In genomic region chr12:61081289-61081688, GRCm38 (mm10) we compare ENCODE assay signal across 28 mouse cellular contexts.
"Had no signal": no experiment of that assay in that cellular context is flagged by ENCODE, and none has a peak within 500 bp of the region (broad histone marks: within the 10 kb centered on the region; RNA-seq: fewer than 3 reads in every experiment).

No protein-coding gene starts in this region.

- H3K27ac ChIP-seq: gastrocnemius, adult 2 months; heart, embryonic 10.5 days; hindbrain, embryonic 10.5 days; hindbrain, embryonic 12.5 days; hindbrain, embryonic 14.5 days; intestine, embryonic 15.5 days; kidney, embryonic 15.5 days; kidney, postnatal 0 days; left cerebral cortex, adult 2 months; limb, embryonic 10.5 days; limb, embryonic 12.5 days; liver, embryonic 13.5 days had no signal

- H3K4me1 ChIP-seq: heart, embryonic 10.5 days; heart, embryonic 12.5 days; hindbrain, embryonic 10.5 days; hindbrain, embryonic 12.5 days; intestine, embryonic 15.5 days; kidney, embryonic 15.5 days; limb, embryonic 10.5 days; limb, embryonic 12.5 days; liver, embryonic 13.5 days had no signal

- H3K36me3 ChIP-seq: heart, embryonic 10.5 days; heart, embryonic 12.5 days; hindbrain, embryonic 10.5 days; hindbrain, embryonic 12.5 days; intestine, embryonic 15.5 days; kidney, embryonic 15.5 days; limb, embryonic 10.5 days; limb, embryonic 12.5 days; liver, embryonic 13.5 days had no signal

- H3K4me3 ChIP-seq: gastrocnemius, adult 2 months; heart, embryonic 10.5 days; heart, embryonic 12.5 days; hindbrain, embryonic 10.5 days; hindbrain, embryonic 12.5 days; intestine, embryonic 15.5 days; kidney, embryonic 15.5 days; left cerebral cortex, adult 2 months; limb, embryonic 10.5 days; limb, embryonic 12.5 days; liver, embryonic 13.5 days had no signal

- DNase-seq: gastrocnemius, adult 2 months; gastrocnemius, postnatal 10 days; gastrocnemius, postnatal 25 days; heart, adult 18-20 months; heart, postnatal 10 days; heart, postnatal 4 days; kidney, adult 18-20 months; kidney, adult 9 months; kidney, postnatal 14 days; kidney, postnatal 36 days; layer of hippocampus, adult 9-11 months; liver; liver, embryonic 13.5 days had no signal

- H3K4me2 ChIP-seq: heart, embryonic 12.5 days; hindbrain, embryonic 12.5 days; hindbrain, embryonic 14.5 days; intestine, embryonic 15.5 days; kidney, embryonic 15.5 days; limb, embryonic 12.5 days; liver, embryonic 11.5 days; liver, embryonic 13.5 days had no signal

- H3K9ac ChIP-seq: heart, embryonic 12.5 days; hindbrain, embryonic 12.5 days; hindbrain, embryonic 14.5 days; intestine, embryonic 15.5 days; kidney, embryonic 15.5 days; limb, embryonic 12.5 days; liver, embryonic 13.5 days had no signal

- H3K27me3 ChIP-seq: heart, embryonic 12.5 days; hindbrain, embryonic 12.5 days; intestine, embryonic 15.5 days; kidney, embryonic 15.5 days; limb, embryonic 12.5 days; liver, embryonic 13.5 days had no signal

- H3K9me3 ChIP-seq: heart, embryonic 10.5 days; heart, embryonic 12.5 days; hindbrain, embryonic 10.5 days; hindbrain, embryonic 12.5 days; intestine, embryonic 15.5 days; kidney, embryonic 15.5 days; limb, embryonic 10.5 days; limb, embryonic 12.5 days; liver, embryonic 13.5 days had no signal

- ATAC-seq: hindbrain, embryonic 16.5 days; inflammation-experienced regulatory T-cells, adult 6 months; intestine, embryonic 15.5 days; intestine, postnatal 0 days had no signal
